Mouse (Mus musculus) testis, adult 2 months (tissue): ENCODE measurements at regions not wholly inside any gene's neighbourhood (a gene's known extent, or its start where the extent isn't known, plus 50 kb on each side); places are given as distances from the start of the nearest gene placed in this dataset.

ENCODE experiments used
- H3K27ac ChIP-seq: fragments of 200-500 bp; 2 replicates; pipeline ENCODE4 v1.5.1; 2012; ENCODE audit warnings: low read depth, low read length; ENCODE audit not compliant: control insufficient read depth, insufficient read depth
- H3K27me3 ChIP-seq: fragments of 200-500 bp; 2 replicates; pipeline ENCODE4 v1.6.1; 2012; ENCODE audit warnings: mild to moderate bottlenecking, low read length, moderate library complexity; ENCODE audit not compliant: control insufficient read depth, insufficient read depth
- H3K36me3 ChIP-seq: fragments of 200-500 bp; 2 replicates; pipeline ENCODE4 v1.6.1; 2012; ENCODE audit warnings: mild to moderate bottlenecking, low read length; ENCODE audit not compliant: control insufficient read depth, insufficient read depth
- H3K4me1 ChIP-seq: fragments of 200-500 bp; 2 replicates; pipeline ENCODE4 v1.6.1; 2012; ENCODE audit warnings: low read length; ENCODE audit not compliant: control insufficient read depth, insufficient read depth
- H3K4me3 ChIP-seq: fragments of 200-500 bp; 2 replicates; pipeline ENCODE4 v1.5.1; 2012; ENCODE audit warnings: low read depth, mild to moderate bottlenecking, low read length, moderate library complexity, mixed read lengths; ENCODE audit not compliant: control insufficient read depth
- CTCF ChIP-seq: fragments of 200-500 bp; IDR thresholded peaks from 2 replicates; pipeline ENCODE4 v1.5.1; 2012; ENCODE audit warnings: low read depth, mild to moderate bottlenecking, inconsistent platforms, low read length, moderate library complexity; ENCODE audit not compliant: control insufficient read depth, insufficient read depth, insufficient replicate concordance
- POLR2A ChIP-seq: fragments of 200-500 bp; IDR thresholded peaks from 2 replicates; pipeline ENCODE4 v1.6.1; 2012; ENCODE audit warnings: low read depth, mild to moderate bottlenecking, inconsistent platforms, low read length, moderate library complexity; ENCODE audit not compliant: control insufficient read depth

GRCm38 (mm10) chr10:111815821-111816599, 156.5 kb upstream of the Krr1 start:
- Histone ChIP-seq H3K36me3 (no peaks in the 10 kb centered on the region), H3K27me3 (no peaks in the 10 kb centered on the region), H3K27ac (no peak overlapping the region), H3K4me1 (no peaks in the 10 kb centered on the region), H3K4me3 (no peak overlapping the region)
- TF ChIP-seq CTCF (no peak), POLR2A (no peak)

GRCm38 (mm10) chr10:111819755-111820451, 152.6 kb upstream of the Krr1 start:
- Histone ChIP-seq H3K4me3 (no peak overlapping the region), H3K36me3 (no peaks in the 10 kb centered on the region), H3K4me1 (no peaks in the 10 kb centered on the region), H3K27ac (peak overlapping the region; percentile 4; the same call in 1 of the 2 replicates), H3K27me3 (no peaks in the 10 kb centered on the region)
- TF ChIP-seq CTCF, result no peak

GRCm38 (mm10) chr10:111824820-111825219, 147.6 kb upstream of the Krr1 start:
- TF ChIP-seq POLR2A, result no peak
- TF ChIP-seq CTCF, result no peak
- no peaks in the 10 kb centered on the region for H3K36me3 ChIP-seq
- no peak overlapping the region for H3K27ac ChIP-seq

GRCm38 (mm10) chr10:111826033-111826754, 146.3 kb upstream of the Krr1 start:
- Histone ChIP-seq H3K27ac (no peak overlapping the region), H3K27me3 (no peaks in the 10 kb centered on the region)

More at GRCm38 (mm10) chr10:111824820-111825219, 147.6 kb upstream of the Krr1 start:
- Histone ChIP-seq H3K27me3 (no peaks in the 10 kb centered on the region), H3K4me3 (no peak overlapping the region), H3K4me1 (no peaks in the 10 kb centered on the region)

GRCm38 (mm10) chr10:111827246-111827645, 145.2 kb upstream of the Krr1 start:
- no peaks in the 10 kb centered on the region for H3K27me3 ChIP-seq
- H3K27ac ChIP-seq, result no peak overlapping the region
- TF ChIP-seq POLR2A (no peak), CTCF (no peak)
- no peaks in the 10 kb centered on the region for H3K4me1 ChIP-seq
- no peaks in the 10 kb centered on the region for H3K36me3 ChIP-seq
- no peak overlapping the region for H3K4me3 ChIP-seq

More at GRCm38 (mm10) chr10:111826033-111826754, 146.3 kb upstream of the Krr1 start:
- Histone ChIP-seq H3K4me1 (no peaks in the 10 kb centered on the region), H3K36me3 (no peaks in the 10 kb centered on the region), H3K4me3 (no peak overlapping the region)
- TF ChIP-seq POLR2A (no peak), CTCF (no peak)

- TF ChIP-seq CTCF (no peak), POLR2A (no peak)
- no peaks in the 10 kb centered on the region for H3K36me3 ChIP-seq
- no peaks in the 10 kb centered on the region for H3K27me3 ChIP-seq
- no peak overlapping the region for H3K27ac ChIP-seq
- H3K4me3 ChIP-seq, result no peak overlapping the region
- H3K4me1 ChIP-seq, result no peaks in the 10 kb centered on the region
Observed at GRCm38 (mm10) chr10:111827930-111828329, 144.5 kb upstream of the Krr1 start.

GRCm38 (mm10) chr10:111828610-111829009, 143.9 kb upstream of the Krr1 start:
- TF ChIP-seq POLR2A, result no peak
- TF ChIP-seq CTCF, result no peak
- H3K27ac ChIP-seq, result no peak overlapping the region
- no peaks in the 10 kb centered on the region for H3K36me3 ChIP-seq
- H3K4me1 ChIP-seq, result no peaks in the 10 kb centered on the region
- no peak overlapping the region for H3K4me3 ChIP-seq
- no peaks in the 10 kb centered on the region for H3K27me3 ChIP-seq
